Mouse (Mus musculus) spleen, adult 2 months (tissue): ENCODE data around the gene Ostn.

Experiments
- CTCF ChIP-seq: fragments of 200-500 bp; IDR thresholded peaks from 2 replicates; pipeline ENCODE4 v1.5.1; 2011; ENCODE audit warnings: mild to moderate bottlenecking, inconsistent platforms; ENCODE audit not compliant: insufficient read depth, insufficient read length, insufficient replicate concordance; ENCODE audit errors: extremely low read depth
- POLR2A ChIP-seq: fragments of 200-500 bp; IDR thresholded peaks from 2 replicates; pipeline ENCODE4 v1.6.1; 2011; ENCODE audit warnings: low read depth, low read length, inconsistent platforms

DNA sequence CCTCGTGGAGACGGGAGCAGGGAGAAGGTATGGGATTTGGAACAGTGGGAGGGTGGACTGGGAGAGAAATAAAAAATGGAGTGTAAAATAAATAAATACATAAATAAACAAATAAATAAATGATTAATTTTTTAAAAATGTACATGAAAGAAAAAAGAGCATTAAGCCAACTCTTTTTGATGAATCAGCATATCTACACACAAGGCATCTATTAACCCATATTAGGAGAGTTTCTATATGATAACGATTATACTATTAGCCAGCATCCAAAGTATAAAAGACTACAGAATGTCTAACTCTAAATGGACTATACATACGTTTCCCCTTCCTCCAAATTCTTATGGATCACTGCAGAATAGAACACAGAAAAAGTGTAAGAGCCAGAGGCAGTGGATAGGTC, 38.5 kb upstream of the Ostn start:
- no peak for TF ChIP-seq CTCF
- no peak for TF ChIP-seq POLR2A
